Mouse (Mus musculus): ENCODE measurements around the gene Rad23b.

- TF ChIP-seq CTCF (IDR thresholded peaks at IDR 0.05; ENCODE audit: low read depth) (no peak), EP300 (optimal IDR thresholded peaks at IDR 0.05) (no peak)
These were observed 41.6 kb downstream of the Rad23b start for GRCm38 (mm10) chr4:55391480-55391879.
